ENCODE assay signal across 8 mouse cellular contexts in genomic region chr11:30986625-30987017, GRCm38 (mm10). TPM values are rescaled to one million over a fixed set of nuclear protein-coding genes. Genes with fewer than 3 reads are reported as not detected.
DNase-seq lines count a peak whose midpoint lies in the region; ATAC-seq lines count a peak whose summit lies in the region.

No protein-coding gene starts in this region.

- no peaks in the 10 kb centered on the region for H3K36me3 ChIP-seq in embryonic facial prominence, embryonic 15.5 days
- no peaks in the 10 kb centered on the region for H3K36me3 ChIP-seq in limb, embryonic 10.5 days
- H3K36me3 ChIP-seq in neural tube, embryonic 12.5 days: no peaks in the 10 kb centered on the region

- no peak for DNase-seq in frontal cortex, postnatal 10 days (ENCODE audit: low spot score in 2 of 2)
- DNase-seq in limb, embryonic 10.5 days (ENCODE audit: low spot score): no peak
- no peak for DNase-seq in adrenal gland, postnatal 25 days
- no peak for DNase-seq in frontal cortex, postnatal 14 days (ENCODE audit: low spot score in 2 of 2)

- peak overlapping the region; percentile 57; the same call in 1 of the 2 replicates for H3K9ac ChIP-seq in embryonic facial prominence, embryonic 15.5 days
- H3K9ac ChIP-seq in neural tube, embryonic 12.5 days: peak overlapping the region; percentile 65; the same call in 1 of the 2 replicates

- peaks cover 4% of the 10 kb centered on the region for H3K4me1 ChIP-seq in embryonic facial prominence, embryonic 15.5 days
- peaks cover 9% of the 10 kb centered on the region for H3K4me1 ChIP-seq in limb, embryonic 10.5 days
- H3K4me1 ChIP-seq in neural tube, embryonic 12.5 days: peaks cover 4% of the 10 kb centered on the region; the same call in 1 of the 2 replicates

- no peaks in the 10 kb centered on the region for H3K9me3 ChIP-seq in embryonic facial prominence, embryonic 15.5 days (replicated peaks)
- no peaks in the 10 kb centered on the region for H3K9me3 ChIP-seq in limb, embryonic 10.5 days (replicated peaks)
- no peaks in the 10 kb centered on the region for H3K9me3 ChIP-seq in neural tube, embryonic 12.5 days

- H3K27me3 ChIP-seq in embryonic facial prominence, embryonic 15.5 days: no peaks in the 10 kb centered on the region
- H3K27me3 ChIP-seq in limb, embryonic 10.5 days (ENCODE audit: low read depth, poor library complexity, severe bottlenecking): no peaks in the 10 kb centered on the region
- H3K27me3 ChIP-seq in neural tube, embryonic 12.5 days (replicated peaks): no peaks in the 10 kb centered on the region

- ATAC-seq in frontal cortex, adult (ENCODE audit: low TSS enrichment): peak; percentile 75
- peak; percentile 5 for ATAC-seq in CD4-positive, CD25-positive, alpha-beta regulatory T cell, adult 4 months
- peak; percentile 81 for ATAC-seq in embryonic facial prominence, embryonic 15.5 days (ENCODE audit: insufficient number of reproducible peaks, low FRiP score, low TSS enrichment, low read depth)
- ATAC-seq in neural tube, embryonic 12.5 days (ENCODE audit: low FRiP score, low read depth): peak; percentile 76

- H3K4me3 ChIP-seq in embryonic facial prominence, embryonic 15.5 days (replicated peaks): peak overlapping the region; percentile 63
- H3K4me3 ChIP-seq in limb, embryonic 10.5 days: peak overlapping the region; percentile 57
- peak overlapping the region; percentile 50 for H3K4me3 ChIP-seq in neural tube, embryonic 12.5 days

- H3K4me2 ChIP-seq in embryonic facial prominence, embryonic 15.5 days (replicated peaks): peak overlapping the region; percentile 58
- H3K4me2 ChIP-seq in neural tube, embryonic 12.5 days (replicated peaks): peak overlapping the region; percentile 80

- 0% methylated on average over 2 of the region's 2 CpGs for WGBS in embryonic facial prominence, embryonic 15.5 days
- 4% methylated on average over 2 of the region's 2 CpGs for WGBS in limb, embryonic 10.5 days
- 2% methylated on average over 2 of the region's 2 CpGs for WGBS in neural tube, embryonic 12.5 days

- H3K27ac ChIP-seq in embryonic facial prominence, embryonic 15.5 days (replicated peaks): peak overlapping the region; percentile 67; the same call in 1 of the 2 replicates
- peak overlapping the region; percentile 80 for H3K27ac ChIP-seq in limb, embryonic 10.5 days
- H3K27ac ChIP-seq in neural tube, embryonic 12.5 days: no peak overlapping the region

RNA-seq across cellular contexts. Expression of gene Chac2, which starts 0.5 kb away (rescaled TPM):
- polyA plus RNA-seq in CD4-positive, CD25-positive, alpha-beta regulatory T cell, adult 4 months (2017; shearing (Covaris generic)): 10 to 100 TPM in 1 of 2 experiments, 1 to 10 TPM in 1; 8.8 to 10.1 TPM
- 16.2 and 17.6 TPM in 2 replicates for polyA plus RNA-seq in embryonic facial prominence, embryonic 15.5 days (2015; fragmentation: Nextera tagmentation; extraction: Ambion mirVana)
- 8.9 and 9.2 TPM in 2 replicates for polyA plus RNA-seq in limb, embryonic 10.5 days (2016; fragmentation: Nextera tagmentation; extraction: Ambion mirVana)
- polyA plus RNA-seq in neural tube, embryonic 12.5 days (2016; fragmentation: Nextera tagmentation; extraction: Ambion mirVana): 17.4 and 17.5 TPM in 2 replicates
- total RNA-seq in adrenal gland, postnatal 25 days (2021): 9.3 and 12.1 TPM in 2 replicates

RNA-seq across cellular contexts. Expression of gene Erlec1, which starts 32.5 kb away (rescaled TPM):
- 10 to 100 TPM in 1 of 2 experiments, 1 to 10 TPM in 1; 7.3 to 12.5 TPM for polyA plus RNA-seq in CD4-positive, CD25-positive, alpha-beta regulatory T cell, adult 4 months (2017; shearing (Covaris generic))
- polyA plus RNA-seq in embryonic facial prominence, embryonic 15.5 days (2015; fragmentation: Nextera tagmentation; extraction: Ambion mirVana): 13.0 and 13.5 TPM in 2 replicates
- polyA plus RNA-seq in limb, embryonic 10.5 days (2016; fragmentation: Nextera tagmentation; extraction: Ambion mirVana): 7.0 and 7.3 TPM in 2 replicates
- 10.7 TPM in 2 replicates for polyA plus RNA-seq in neural tube, embryonic 12.5 days (2016; fragmentation: Nextera tagmentation; extraction: Ambion mirVana)
- 66.4 and 69.9 TPM in 2 replicates for total RNA-seq in adrenal gland, postnatal 25 days (2021)

Comparison
In these comparisons a context has a peak if more than half of its experiments do, and no peak if none do; other contexts are left out.
1. ATAC-seq: peak in every context shown above with its lines; median percentile 81 in embryonic facial prominence, embryonic 15.5 days; 76 in neural tube, embryonic 12.5 days; 75 in frontal cortex, adult; 5 in CD4-positive, CD25-positive, alpha-beta regulatory T cell, adult 4 months.